Mouse (Mus musculus): ENCODE measurements at regions not wholly inside any gene's neighbourhood (a gene's known extent, or its start where the extent isn't known, plus 50 kb on each side); places are given as distances from the start of the nearest gene placed in this dataset.

DNA sequence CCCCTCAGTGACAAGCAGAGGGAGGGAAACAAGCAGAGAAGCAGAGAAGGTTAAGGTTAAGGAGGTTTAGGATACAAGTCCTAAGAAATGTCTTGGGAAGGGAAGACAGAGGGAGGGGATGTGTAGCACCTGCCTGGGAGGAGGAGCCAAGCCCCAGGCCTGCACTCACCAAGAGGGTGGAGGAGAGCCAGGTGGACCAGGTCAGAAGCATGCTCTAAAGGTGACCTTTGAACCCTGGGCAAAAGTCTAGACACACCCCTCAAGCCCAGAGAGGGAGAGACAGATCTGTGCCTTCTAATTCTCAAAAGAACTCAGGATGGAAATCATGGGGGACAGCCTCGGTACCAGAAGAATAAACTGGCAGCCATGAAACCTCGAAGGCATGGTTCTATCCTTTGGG lies 54.4 kb upstream of the Calm2 start:
- H3K36me3 ChIP-seq (ENCODE audit: control insufficient read depth, insufficient read depth), result no peaks in the 10 kb centered on the region

DNA sequence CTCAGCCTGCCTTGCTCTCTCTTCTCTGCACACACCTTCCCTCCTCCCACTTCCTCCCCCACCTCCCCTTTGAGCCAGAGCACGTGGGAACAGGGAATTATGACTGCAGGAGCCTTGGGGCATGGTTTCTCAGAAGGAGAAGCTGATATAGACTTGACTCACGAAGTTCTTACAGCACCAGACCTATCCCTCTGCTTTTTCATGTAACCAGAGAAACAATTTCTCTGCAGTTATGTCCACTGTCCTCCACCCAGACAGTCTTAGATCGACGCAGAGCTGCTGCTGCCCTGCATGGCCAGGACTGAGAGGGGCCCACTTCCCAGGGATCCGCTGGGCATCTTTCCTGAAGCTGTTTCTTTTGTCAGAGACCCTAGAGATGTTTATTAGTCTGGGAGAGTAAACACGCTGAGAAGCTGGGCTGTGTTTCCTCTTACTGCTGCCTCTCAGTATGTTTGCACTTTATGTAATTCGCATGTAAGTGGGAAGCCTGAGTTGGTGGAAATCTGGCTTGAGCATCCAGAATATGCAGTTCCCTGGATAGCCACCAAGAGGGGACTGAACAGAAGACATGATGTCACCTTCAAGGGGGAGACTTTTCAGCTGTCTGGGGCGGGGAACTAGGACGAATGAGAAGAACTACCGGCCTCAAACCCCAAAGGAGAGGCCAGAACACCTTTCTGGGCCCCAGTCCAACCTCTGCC lies 55.1 kb upstream of the Calm2 start:
- Histone ChIP-seq H3K79me2 (ENCODE audit: control insufficient read depth, insufficient read depth) (no peaks in the 10 kb centered on the region), H3K27me3 (ENCODE audit: control insufficient read depth, insufficient read depth, insufficient read length) (peaks cover 11% of the 10 kb centered on the region), H3K36me3 (ENCODE audit: control insufficient read depth, insufficient read depth) (no peaks in the 10 kb centered on the region), H3K4me3 (ENCODE audit: insufficient read depth, poor library complexity, severe bottlenecking) (no peak overlapping the region), H3ac (ENCODE audit: control insufficient read depth, insufficient read length, low read depth) (no peak overlapping the region), H3K79me3 (ENCODE audit: low read depth) (no peaks in the 10 kb centered on the region)
- TF ChIP-seq FOSL1 (IDR thresholded peaks at IDR 0.05; ENCODE audit: insufficient read depth, low read length, poor library complexity, severe bottlenecking) (no peak), MYOG (IDR thresholded peaks at IDR 0.05; ENCODE audit: control insufficient read depth, extremely low read depth, insufficient read length) (no peak), CEBPB (IDR thresholded peaks at IDR 0.05; ENCODE audit: low read depth) (no peak), CTCF (IDR thresholded peaks at IDR 0.05; ENCODE audit: control insufficient read depth, insufficient read depth, insufficient read length) (no peak), USF1 (IDR thresholded peaks at IDR 0.05; ENCODE audit: low read depth) (no peak), MYOD1 (IDR thresholded peaks at IDR 0.05; ENCODE audit: control insufficient read depth, insufficient read length, low read depth) (no peak), MAX (IDR thresholded peaks at IDR 0.05) (no peak)

More for the DNA sequence above, 54.4 kb upstream of the Calm2 start:
- H3K27me3 ChIP-seq (ENCODE audit: control insufficient read depth, insufficient read depth, insufficient read length), result peaks cover 11% of the 10 kb centered on the region
- no peaks in the 10 kb centered on the region for H3K79me3 ChIP-seq (ENCODE audit: low read depth)
- H3K79me2 ChIP-seq (ENCODE audit: control insufficient read depth, insufficient read depth), result no peaks in the 10 kb centered on the region
- no peak for TF ChIP-seq MYOG (IDR thresholded peaks at IDR 0.05; ENCODE audit: control insufficient read depth, extremely low read depth, insufficient read length)
- TF ChIP-seq FOSL1 (IDR thresholded peaks at IDR 0.05; ENCODE audit: insufficient read depth, low read length, poor library complexity, severe bottlenecking), result no peak
- no peak for TF ChIP-seq MAX (IDR thresholded peaks at IDR 0.05)
- no peak for TF ChIP-seq CEBPB (IDR thresholded peaks at IDR 0.05; ENCODE audit: low read depth)
- no peak for TF ChIP-seq USF1 (IDR thresholded peaks at IDR 0.05; ENCODE audit: low read depth)
- no peak for TF ChIP-seq MYOD1 (IDR thresholded peaks at IDR 0.05; ENCODE audit: control insufficient read depth, insufficient read length, low read depth)
- TF ChIP-seq CTCF (IDR thresholded peaks at IDR 0.05; ENCODE audit: control insufficient read depth, insufficient read depth, insufficient read length), result no peak
- H3K4me3 ChIP-seq (ENCODE audit: insufficient read depth, poor library complexity, severe bottlenecking), result no peak overlapping the region
- H3ac ChIP-seq (ENCODE audit: control insufficient read depth, insufficient read length, low read depth), result no peak overlapping the region

DNA sequence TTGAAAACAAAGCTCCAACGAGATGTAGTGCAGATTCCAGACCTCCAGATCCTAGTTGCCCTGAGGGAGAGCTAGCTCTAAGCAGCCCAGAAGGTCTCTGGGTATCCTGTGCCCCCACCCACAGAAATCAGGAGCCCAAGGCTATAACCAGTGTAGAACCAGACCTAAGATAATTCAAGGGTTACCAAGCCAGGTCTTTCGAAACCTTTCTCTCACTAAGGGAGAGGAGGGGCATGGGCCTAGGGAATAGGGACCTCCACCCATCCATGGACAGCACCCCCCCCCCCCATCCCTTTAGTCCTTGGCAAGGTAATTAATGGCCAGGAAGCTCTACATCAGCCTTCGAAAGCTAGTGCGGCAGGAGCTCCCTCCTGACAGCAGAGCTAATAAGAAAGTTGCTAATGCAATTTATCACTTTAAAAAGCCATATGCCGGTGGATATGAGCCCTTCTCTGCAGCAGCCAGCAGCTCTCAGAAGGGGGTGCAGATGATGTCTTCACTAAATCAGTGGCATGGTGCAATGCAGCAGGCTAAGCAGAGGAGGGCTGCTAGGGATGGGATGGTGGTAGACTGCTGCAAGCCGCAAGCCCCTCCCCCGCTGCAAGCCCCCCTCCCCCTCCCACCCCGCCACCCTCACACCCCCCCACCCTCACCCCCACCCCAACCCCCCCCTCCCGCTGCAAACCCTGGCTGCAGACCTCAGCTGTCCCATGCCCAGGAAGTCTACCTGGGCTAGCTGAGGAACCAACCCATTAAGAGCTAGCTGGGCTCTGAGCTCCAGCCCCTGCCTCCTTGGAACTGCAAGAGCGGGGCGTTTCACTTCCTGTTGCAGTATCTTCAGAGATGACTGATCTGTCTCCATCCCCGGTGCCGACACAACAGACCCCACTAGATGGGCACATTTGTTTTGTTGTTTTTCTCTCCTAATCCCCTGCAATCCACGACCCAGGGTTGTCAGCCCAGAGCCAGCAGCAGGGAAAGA lies 55.9 kb upstream of the Calm2 start:
- no peak overlapping the region for H3ac ChIP-seq (ENCODE audit: control insufficient read depth, insufficient read length, low read depth)
- no peaks in the 10 kb centered on the region for H3K36me3 ChIP-seq (ENCODE audit: control insufficient read depth, insufficient read depth)
- no peaks in the 10 kb centered on the region for H3K79me2 ChIP-seq (ENCODE audit: control insufficient read depth, insufficient read depth)
- H3K79me3 ChIP-seq (ENCODE audit: low read depth), result no peaks in the 10 kb centered on the region
- H3K27me3 ChIP-seq (ENCODE audit: control insufficient read depth, insufficient read depth, insufficient read length), result peaks cover 11% of the 10 kb centered on the region
- H3K4me3 ChIP-seq (ENCODE audit: insufficient read depth, poor library complexity, severe bottlenecking), result no peak overlapping the region
- TF ChIP-seq MYOD1 (IDR thresholded peaks at IDR 0.05; ENCODE audit: control insufficient read depth, insufficient read length, low read depth) (no peak), MYOG (IDR thresholded peaks at IDR 0.05; ENCODE audit: control insufficient read depth, extremely low read depth, insufficient read length) (no peak), FOSL1 (IDR thresholded peaks at IDR 0.05; ENCODE audit: insufficient read depth, low read length, poor library complexity, severe bottlenecking) (no peak), MAX (IDR thresholded peaks at IDR 0.05) (no peak), CTCF (IDR thresholded peaks at IDR 0.05; ENCODE audit: control insufficient read depth, insufficient read depth, insufficient read length) (no peak), USF1 (IDR thresholded peaks at IDR 0.05; ENCODE audit: low read depth) (no peak), CEBPB (IDR thresholded peaks at IDR 0.05; ENCODE audit: low read depth) (no peak)

DNA sequence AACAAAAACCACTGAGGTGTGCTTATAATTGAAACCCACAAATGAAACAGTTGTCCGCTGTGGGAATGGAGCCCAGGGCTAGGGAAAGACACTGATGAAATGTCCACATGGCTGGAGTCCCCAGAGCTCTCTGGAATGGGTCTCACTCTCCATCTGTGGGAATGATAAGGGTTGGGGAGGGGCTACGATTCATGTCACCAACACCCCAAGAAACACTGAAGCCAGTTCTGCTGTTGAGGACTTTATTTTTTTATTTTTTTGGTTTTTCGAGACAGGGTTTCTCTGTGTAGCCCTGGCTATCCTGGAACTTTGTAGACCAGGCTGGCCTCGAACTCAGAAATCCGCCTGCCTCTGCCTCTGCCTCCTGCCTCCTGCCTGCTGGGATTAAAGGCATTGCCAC lies 56.8 kb upstream of the Calm2 start:
- no peak for TF ChIP-seq CEBPB (IDR thresholded peaks at IDR 0.05; ENCODE audit: low read depth)
- TF ChIP-seq MAX (IDR thresholded peaks at IDR 0.05), result no peak
- no peak for TF ChIP-seq FOSL1 (IDR thresholded peaks at IDR 0.05; ENCODE audit: insufficient read depth, low read length, poor library complexity, severe bottlenecking)
- TF ChIP-seq MYOD1 (IDR thresholded peaks at IDR 0.05; ENCODE audit: control insufficient read depth, insufficient read length, low read depth), result no peak
- no peak for TF ChIP-seq USF1 (IDR thresholded peaks at IDR 0.05; ENCODE audit: low read depth)
- no peak for TF ChIP-seq CTCF (IDR thresholded peaks at IDR 0.05; ENCODE audit: control insufficient read depth, insufficient read depth, insufficient read length)
- no peak for TF ChIP-seq MYOG (IDR thresholded peaks at IDR 0.05; ENCODE audit: control insufficient read depth, extremely low read depth, insufficient read length)
- H3K36me3 ChIP-seq (ENCODE audit: control insufficient read depth, insufficient read depth), result no peaks in the 10 kb centered on the region
- no peak overlapping the region for H3K4me3 ChIP-seq (ENCODE audit: insufficient read depth, poor library complexity, severe bottlenecking)
- no peaks in the 10 kb centered on the region for H3K79me3 ChIP-seq (ENCODE audit: low read depth)
- peaks cover 7% of the 10 kb centered on the region for H3K27me3 ChIP-seq (ENCODE audit: control insufficient read depth, insufficient read depth, insufficient read length)
- H3K79me2 ChIP-seq (ENCODE audit: control insufficient read depth, insufficient read depth), result no peaks in the 10 kb centered on the region
- no peak overlapping the region for H3ac ChIP-seq (ENCODE audit: control insufficient read depth, insufficient read length, low read depth)

GRCm38 (mm10) chr17:87504960-87505681 lies 58.4 kb upstream of the Calm2 start:
- H3ac ChIP-seq (ENCODE audit: control insufficient read depth, insufficient read length, low read depth), result no peak overlapping the region
- H3K4me3 ChIP-seq (ENCODE audit: insufficient read depth, poor library complexity, severe bottlenecking), result no peak overlapping the region
- H3K79me2 ChIP-seq (ENCODE audit: control insufficient read depth, insufficient read depth), result no peaks in the 10 kb centered on the region
- no peaks in the 10 kb centered on the region for H3K36me3 ChIP-seq (ENCODE audit: control insufficient read depth, insufficient read depth)
- TF ChIP-seq MYOG (IDR thresholded peaks at IDR 0.05; ENCODE audit: control insufficient read depth, extremely low read depth, insufficient read length) (no peak), FOSL1 (IDR thresholded peaks at IDR 0.05; ENCODE audit: insufficient read depth, low read length, poor library complexity, severe bottlenecking) (no peak), MAX (IDR thresholded peaks at IDR 0.05) (no peak), MYOD1 (IDR thresholded peaks at IDR 0.05; ENCODE audit: control insufficient read depth, insufficient read length, low read depth) (no peak), USF1 (IDR thresholded peaks at IDR 0.05; ENCODE audit: low read depth) (no peak), CTCF (IDR thresholded peaks at IDR 0.05; ENCODE audit: control insufficient read depth, insufficient read depth, insufficient read length) (no peak), CEBPB (IDR thresholded peaks at IDR 0.05; ENCODE audit: low read depth) (no peak)
- peaks cover 4% of the 10 kb centered on the region for H3K27me3 ChIP-seq (ENCODE audit: control insufficient read depth, insufficient read depth, insufficient read length)
- H3K79me3 ChIP-seq (ENCODE audit: low read depth), result no peaks in the 10 kb centered on the region
